Mouse (Mus musculus) cerebellum, adult (tissue): ENCODE measurements around the gene Btbd35f5.
"Not testable (repeated sequence)": the region's sequence is repeated elsewhere in the genome, so short reads cannot be mapped to it uniquely, and the experiment has no call there.

Experiments
- ATAC-seq: cut with Nextera tagmentation; 2 replicates; pipeline ENCODE4 v1.9.2; 2017; ENCODE audit warnings: mild to moderate bottlenecking, moderate library complexity, mixed read lengths; ENCODE audit not compliant: insufficient number of reproducible peaks, low FRiP score, low TSS enrichment

Gene Btbd35f5

GRCm38 (mm10) chrX:32973597-32973996 is at the start of gene Btbd35f5:
Gene Btbd35f5 (plus strand): TSS chrX:32973897.
- ATAC-seq: not testable (repeated sequence)

- not testable (repeated sequence) for ATAC-seq
Observed at GRCm38 (mm10) chrX:32941468-32941867, 32.2 kb upstream of the Btbd35f5 start, which contains the start of gene Gm21789. Gene Gm21789 (plus strand): TSS chrX:32941768.
